Mouse (Mus musculus): ENCODE data around the gene Rfx3.

DNA sequence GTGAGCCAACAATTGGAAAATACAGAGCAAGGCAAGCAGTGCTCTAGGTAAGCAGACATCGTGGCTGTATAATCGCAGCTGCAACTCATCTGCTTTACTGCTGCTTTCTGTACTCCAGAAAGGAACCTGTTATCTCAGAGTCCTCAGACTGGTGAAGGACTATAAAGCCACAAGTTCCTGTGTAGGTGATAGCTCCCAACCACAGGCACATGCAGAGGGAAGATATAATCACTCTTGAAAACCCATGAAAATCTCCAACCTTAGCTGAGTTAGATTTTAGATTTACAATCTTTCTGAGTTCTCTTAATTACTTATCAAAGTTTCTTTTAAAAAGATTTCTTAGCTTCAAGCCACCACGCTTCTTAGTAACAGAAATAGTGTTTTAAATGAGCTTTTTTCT, 84.6 kb downstream of the Rfx3 start:
- TF ChIP-seq CHD1 (IDR thresholded peaks at IDR 0.05; ENCODE audit: low read depth, low read length) (no peak), ZC3H11A (IDR thresholded peaks at IDR 0.05; ENCODE audit: low read depth, low read length) (no peak), JUND (IDR thresholded peaks at IDR 0.05; ENCODE audit: low read depth, low read length) (no peak), POLR2A (IDR thresholded peaks at IDR 0.05; ENCODE audit: control insufficient read depth in 1 of 2, insufficient read depth in 1 of 2, low read depth in 1 of 2, low read length in 2 of 2, poor library complexity in 1 of 2) (no peak), CTCF (IDR thresholded peaks at IDR 0.05 in 2 of 3, conservative IDR thresholded peaks at IDR 0.05 in 1 of 3; ENCODE audit: control insufficient read depth in 1 of 3, insufficient read depth in 1 of 3, low read depth in 2 of 3, low read length in 3 of 3, poor library complexity in 1 of 3, severe bottlenecking in 1 of 3) (no peak), TCF12 (IDR thresholded peaks at IDR 0.05; ENCODE audit: low read depth, low read length) (peak; percentile 89), TAL1 (IDR thresholded peaks at IDR 0.05; ENCODE audit: low read length) (peak; percentile 84), MYC (IDR thresholded peaks at IDR 0.05; ENCODE audit: low read depth, low read length) (peak; percentile 52; the same call in 1 of the 2 replicates), NRF1 (IDR thresholded peaks at IDR 0.05; ENCODE audit: insufficient read depth, low read depth, low read length, poor library complexity, severe bottlenecking) (no peak), ZNF384 (IDR thresholded peaks at IDR 0.05; ENCODE audit: low read depth, low read length) (no peak)
